Mouse (Mus musculus) B cell, adult 2 months (primary cell): ENCODE data around the gene Isoc2a.

Experiments
- DNase-seq, 2 experiments: peaks; one replicate each; pipeline ENCODE4 v3.0.0; 2022

Isoc2a gene

DNA sequence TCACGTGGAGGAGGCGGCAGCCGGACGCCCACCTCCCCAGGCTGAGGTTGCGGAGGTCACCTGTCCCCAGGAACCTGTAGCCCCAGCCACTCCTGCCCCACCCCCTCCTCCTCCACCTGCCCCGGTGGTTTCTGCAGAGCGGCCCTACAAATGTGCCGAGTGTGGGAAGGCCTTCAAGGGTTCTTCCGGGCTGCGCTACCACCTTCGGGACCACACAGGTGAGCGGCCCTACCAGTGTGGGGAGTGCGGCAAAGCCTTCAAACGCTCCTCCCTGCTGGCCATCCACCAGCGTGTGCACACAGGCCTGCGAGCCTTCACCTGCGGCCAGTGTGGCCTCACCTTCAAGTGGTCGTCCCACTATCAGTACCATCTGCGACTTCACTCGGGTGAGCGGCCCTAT, 43.0 kb downstream of the Isoc2a start:
- DNase-seq, result no peak

DNA sequence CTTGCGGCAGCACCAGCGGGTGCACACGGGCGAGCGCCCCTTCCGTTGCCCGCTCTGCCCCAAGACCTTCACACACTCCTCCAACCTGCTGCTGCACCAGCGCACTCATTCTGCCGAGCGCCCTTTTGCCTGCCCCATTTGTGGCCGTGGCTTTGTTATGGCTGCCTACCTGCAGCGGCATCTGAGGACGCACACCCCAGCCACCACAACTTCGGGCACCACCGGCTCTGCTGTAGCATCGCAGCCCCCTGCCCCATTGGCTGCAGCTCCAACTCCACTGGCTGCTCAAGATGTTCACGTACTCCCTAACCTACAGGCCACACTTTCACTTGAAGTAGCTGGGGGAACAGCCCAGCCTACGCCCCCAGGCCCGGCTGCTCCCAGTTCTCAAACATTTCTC, 43.5 kb downstream of the Isoc2a start:
- DNase-seq, result no peak

DNA sequence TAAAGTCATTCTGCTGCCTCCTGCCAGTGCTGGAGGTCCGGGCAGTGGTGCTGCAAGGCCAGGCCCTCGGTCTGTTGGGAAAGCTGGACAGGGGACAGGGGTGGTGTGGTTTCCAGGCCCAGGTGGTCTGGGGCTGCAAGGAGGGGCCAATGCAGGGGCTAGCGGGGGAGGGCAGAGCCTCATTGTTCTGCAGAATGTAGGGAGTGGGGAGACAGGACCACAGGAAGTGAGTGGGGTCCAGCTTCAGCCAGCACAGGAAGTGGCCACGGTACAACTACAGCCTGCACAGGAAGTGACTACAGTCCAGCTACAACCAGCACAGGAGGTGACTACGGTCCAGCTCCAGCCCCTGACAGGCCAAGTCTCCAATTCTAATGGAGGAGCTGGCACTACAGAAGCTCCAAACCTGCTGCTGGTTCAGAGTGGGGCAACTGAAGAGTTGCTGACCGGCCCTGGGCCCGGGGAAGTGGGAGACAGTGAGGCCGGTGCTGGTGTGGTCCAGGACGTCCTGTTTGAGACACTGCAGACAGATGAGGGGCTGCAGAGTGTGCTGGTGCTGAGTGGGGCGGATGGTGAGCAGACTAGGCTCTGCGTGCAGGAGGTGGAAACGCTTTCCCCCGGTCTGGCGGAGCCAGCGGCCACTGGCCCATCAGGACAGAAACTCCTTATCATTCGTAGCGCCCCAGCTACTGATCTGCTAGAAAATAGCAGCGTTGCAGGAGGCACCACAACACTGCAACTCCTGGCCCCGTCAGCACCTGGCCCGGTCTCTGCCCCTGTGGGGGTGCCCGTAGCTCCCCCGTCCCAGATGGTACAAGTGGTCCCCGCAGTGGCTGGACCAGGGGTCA, 44.2 kb downstream of the Isoc2a start:
- no peak for DNase-seq

GRCm38 (mm10) chr7:4921824-4922482, 45.0 kb downstream of the Isoc2a start, which contains the start of gene Nat14:
Gene Nat14, plus strand, starts transcription at chr7:4922028.
- DNase-seq, result no peak

DNA sequence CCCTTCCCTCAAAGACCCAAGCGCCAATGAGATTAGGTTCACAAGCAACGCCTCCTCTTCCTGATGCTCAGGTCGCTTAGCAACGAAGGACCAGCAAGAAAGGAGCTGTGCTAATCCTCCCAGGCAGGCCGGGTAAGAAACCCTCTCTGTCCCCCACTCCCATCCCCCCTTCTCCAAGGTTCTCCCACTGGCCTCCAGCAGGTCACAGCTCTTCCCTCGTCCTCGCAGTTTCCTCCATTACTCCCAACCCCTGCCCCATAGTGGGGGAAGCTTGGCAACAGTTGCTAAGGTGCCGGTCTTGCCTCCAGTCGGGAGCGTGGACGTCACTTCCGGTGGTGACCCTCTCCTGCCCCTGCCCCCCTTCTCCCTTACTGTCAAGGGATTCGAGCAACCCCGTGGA, 45.6 kb downstream of the Isoc2a start:
- peak; percentile 64 to 67 for DNase-seq

DNA sequence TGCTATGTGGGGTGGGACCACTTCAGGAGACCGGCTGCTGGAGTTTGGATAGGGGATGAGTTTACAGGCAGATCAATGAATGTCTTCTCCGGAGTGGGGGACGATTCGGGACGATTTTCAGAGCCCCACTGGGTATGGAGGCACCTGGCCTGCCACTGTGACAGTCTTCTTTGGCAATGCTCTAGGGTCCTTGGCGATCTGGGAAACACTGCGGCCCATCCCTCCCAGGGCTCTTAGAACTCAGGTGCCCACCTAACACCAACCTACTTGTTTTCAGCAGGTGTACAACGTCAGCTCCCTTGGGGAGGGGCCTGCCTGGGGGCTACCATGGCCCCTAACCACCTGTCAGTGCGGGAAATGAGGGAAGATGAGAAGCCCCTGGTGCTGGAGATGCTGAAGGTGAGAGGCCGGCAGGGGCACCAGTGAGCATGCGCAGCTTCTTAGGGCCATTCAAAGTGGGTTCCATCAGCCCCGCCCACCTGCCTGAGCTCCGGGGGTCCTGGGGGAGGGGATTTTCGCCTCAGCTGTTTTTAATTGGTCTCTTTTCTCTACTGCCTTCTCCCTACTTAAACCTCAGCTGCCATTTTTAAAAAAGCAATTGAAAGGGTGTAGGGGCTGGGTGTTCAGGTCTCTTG, 46.1 kb downstream of the Isoc2a start:
- peak; percentile 33 to 34 for DNase-seq

GRCm38 (mm10) chr7:4923586-4924364, 46.8 kb downstream of the Isoc2a start:
- DNase-seq, result peak; percentile 51 to 60

DNA sequence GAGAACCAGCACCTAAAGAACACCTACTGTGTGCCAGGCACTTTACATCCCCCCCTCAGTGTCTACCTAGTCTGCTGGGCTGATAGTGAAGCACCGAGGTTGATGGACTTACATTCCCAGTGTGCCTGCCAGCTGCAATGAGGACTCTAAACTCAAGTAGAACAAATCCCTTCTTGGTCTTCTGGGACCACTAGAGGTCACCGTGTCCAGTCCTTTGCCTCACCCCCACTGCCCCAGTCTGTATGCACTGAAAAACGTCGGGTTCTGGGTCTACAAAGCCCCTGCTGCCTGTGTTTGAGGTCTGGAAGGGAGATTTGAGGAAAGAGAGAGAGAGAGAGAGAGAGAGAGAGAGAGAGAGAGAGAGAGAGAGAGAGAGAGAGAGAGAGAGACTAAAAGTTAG, 47.5 kb downstream of the Isoc2a start:
- DNase-seq, result no peak

DNA sequence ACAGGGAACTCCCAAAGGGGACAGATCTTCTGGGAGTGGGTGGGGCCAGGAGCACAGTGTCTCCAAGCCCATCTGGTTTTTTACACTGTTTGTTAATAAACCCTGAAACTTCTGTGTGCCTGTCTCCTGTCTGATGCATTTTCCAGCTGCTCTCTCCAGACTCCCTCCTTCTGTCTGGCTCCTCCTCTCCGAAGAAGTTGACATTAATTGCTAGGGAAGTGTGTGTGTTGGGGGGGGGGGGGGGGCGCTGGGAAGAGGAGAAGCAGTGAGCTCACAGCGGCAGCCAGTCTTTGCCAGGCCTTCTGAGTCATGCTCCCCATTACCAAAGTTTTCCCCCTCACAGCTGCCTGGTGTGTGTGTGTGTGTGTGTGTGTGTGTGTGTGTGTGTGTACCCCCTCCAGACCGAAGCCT, 47.9 kb downstream of the Isoc2a start:
- no peak for DNase-seq

- no peak for DNase-seq
Observed at GRCm38 (mm10) chr7:4925441-4926381, 48.8 kb downstream of the Isoc2a start, which contains the start of gene Ssc5d. Gene Ssc5d, plus strand, starts transcription at chr7:4925785.

- DNase-seq, result no peak
Observed at GRCm38 (mm10) chr7:4926849-4927248, 49.9 kb downstream of the Isoc2a start.

DNA sequence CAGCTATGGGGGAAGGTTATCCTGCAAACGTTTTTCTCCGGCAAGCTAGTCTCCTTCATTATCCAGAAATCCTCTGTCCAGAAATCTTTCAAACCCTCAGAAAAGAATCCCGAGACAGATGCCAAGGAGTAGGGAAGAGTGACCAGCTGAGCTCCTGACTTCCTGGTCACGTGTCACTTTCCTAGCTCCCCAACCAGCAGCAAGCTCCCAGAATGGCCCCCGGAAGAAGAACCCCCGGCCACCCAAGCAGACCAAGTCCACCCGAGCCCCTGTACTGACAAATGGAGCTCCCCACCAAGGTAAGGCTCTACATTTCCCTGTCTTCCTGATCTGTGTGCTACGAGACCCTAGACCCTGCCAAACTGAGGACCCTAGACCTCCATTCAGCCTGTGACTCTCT, 50.8 kb downstream of the Isoc2a start:
- no peak for DNase-seq

DNA sequence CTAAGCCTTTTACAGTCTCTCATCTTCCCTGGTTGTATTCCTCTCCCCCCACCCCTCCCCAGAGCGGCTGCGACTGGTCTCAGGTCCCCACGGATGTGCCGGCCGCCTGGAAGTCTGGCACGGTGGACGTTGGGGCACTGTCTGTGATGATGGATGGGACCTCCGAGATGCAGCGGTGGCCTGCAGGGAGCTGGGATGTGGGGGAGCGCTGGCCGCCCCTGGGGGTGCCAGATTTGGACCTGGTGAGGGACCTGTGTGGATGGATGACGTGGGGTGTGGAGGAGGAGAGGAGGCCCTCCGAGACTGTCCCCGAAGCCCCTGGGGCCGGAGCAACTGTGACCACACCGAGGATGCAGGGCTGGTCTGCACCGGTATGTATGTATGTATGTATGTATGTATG, 51.4 kb downstream of the Isoc2a start:
- DNase-seq, result no peak

DNA sequence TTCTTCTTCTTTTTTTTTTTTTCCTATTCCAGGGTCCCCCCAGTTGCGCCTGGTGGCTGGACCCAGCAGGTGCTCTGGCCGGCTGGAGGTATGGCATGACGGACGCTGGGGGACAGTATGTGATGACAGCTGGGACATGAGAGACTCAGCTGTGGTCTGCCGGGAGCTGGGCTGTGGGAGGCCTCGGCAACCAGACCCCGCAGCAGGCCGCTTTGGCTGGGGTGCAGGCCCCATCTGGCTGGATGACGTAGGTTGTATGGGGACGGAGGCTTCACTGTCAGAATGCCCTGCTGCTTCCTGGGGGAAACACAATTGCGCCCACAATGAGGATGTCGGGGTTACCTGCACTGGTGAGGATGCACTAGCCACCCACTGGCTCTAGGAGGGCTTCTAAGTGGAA, 56.1 kb downstream of the Isoc2a start:
- DNase-seq, result no peak

GRCm38 (mm10) chr7:4934160-4934914, 57.4 kb downstream of the Isoc2a start:
- no peak for DNase-seq

- DNase-seq, result no peak
Observed at GRCm38 (mm10) chr7:4936832-4937231, 59.9 kb downstream of the Isoc2a start.

- DNase-seq, result no peak
Observed at GRCm38 (mm10) chr7:4937392-4937791, 60.4 kb downstream of the Isoc2a start.

GRCm38 (mm10) chr7:4938456-4938855, 61.5 kb downstream of the Isoc2a start:
- peak; percentile 87 to 88 for DNase-seq

- DNase-seq, result peak; percentile 95
Observed at GRCm38 (mm10) chr7:4940068-4940479, 63.1 kb downstream of the Isoc2a start.

DNA sequence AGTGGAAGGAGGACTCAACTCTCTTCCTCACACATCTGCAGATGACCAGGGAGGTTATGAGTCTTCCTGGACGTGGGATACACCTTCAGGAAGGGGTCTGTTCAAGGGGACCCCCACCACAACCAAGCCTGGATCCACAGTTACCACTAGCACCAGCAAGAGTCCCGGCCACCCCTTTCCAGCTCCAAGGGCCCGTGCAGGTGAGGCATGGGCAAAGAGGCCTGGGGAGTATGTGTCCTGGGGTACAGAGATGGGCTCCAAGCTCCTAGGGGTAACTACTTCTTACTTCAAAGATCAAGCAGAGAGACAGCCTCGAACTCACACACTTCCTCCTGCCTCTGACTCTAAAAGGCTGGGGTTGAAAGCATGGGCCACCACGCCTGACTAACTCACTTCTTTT, 65.7 kb downstream of the Isoc2a start:
- DNase-seq, result no peak
